Mouse (Mus musculus) brain, embryonic 14.5 days (tissue): ENCODE data around the gene Golm1.
"Not testable (repeated sequence)": the region's sequence is repeated elsewhere in the genome, so short reads cannot be mapped to it uniquely, and the experiment has no call there.

Source experiments
- CTCF ChIP-seq: fragments of 200-500 bp; IDR thresholded peaks from 2 replicates; pipeline ENCODE4 v1.5.1; 2012; ENCODE audit warnings: inconsistent platforms, mild to moderate bottlenecking, moderate library complexity, borderline replicate concordance; ENCODE audit not compliant: insufficient read depth, insufficient read length; ENCODE audit errors: extremely low read depth
- POLR2A ChIP-seq: fragments of 200-500 bp; IDR thresholded peaks from 2 replicates; pipeline ENCODE4 v1.6.1; 2012; ENCODE audit warnings: mild to moderate bottlenecking, inconsistent platforms, borderline replicate concordance; ENCODE audit not compliant: poor library complexity, insufficient read depth, insufficient read length, severe bottlenecking; ENCODE audit errors: extremely low read depth

GRCm38 (mm10) chr13:59722089-59722488 is 46.5 kb upstream of the Golm1 start:
- not testable (repeated sequence) for TF ChIP-seq CTCF, POLR2A
